Mouse (Mus musculus): Measurements from ENCODE around the gene Erich2.

DNA sequence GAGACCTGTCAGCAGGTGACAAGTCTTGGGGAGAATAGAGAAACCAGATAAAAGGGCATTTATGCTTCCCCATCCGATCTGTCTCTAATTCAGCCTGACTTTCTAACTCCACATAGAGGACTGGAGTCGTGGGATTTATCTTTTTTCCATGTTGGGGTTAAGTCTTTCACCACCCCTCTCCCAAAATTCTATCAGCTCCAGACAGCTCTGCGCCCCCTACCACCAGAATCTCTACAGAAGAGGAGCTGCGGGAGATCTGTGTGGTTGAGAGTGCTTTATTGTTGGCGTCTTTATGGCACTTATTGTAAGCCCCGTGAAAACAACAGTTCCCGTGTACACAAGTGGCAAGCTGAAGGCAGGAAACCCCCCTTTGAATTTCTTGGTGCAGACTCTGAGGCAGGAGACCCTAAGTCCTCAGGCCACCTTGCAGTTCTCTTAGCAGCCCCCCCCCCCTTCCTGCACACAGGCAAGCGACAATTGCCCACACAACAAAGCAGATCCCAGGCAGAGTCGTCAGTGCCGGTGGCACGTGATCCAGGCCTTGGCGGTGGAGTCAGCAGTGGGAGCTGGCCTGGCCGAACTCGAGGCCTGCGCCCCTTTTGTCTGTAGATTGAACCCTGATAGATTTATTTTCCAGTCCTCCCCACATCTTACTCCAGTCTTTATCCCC is 56.2 kb downstream of the Erich2 start:
- no peak for TF ChIP-seq CTCF (IDR thresholded peaks at IDR 0.05; ENCODE audit: borderline replicate concordance, control insufficient read depth, extremely low read depth, insufficient read depth, low read length, poor library complexity)
- TF ChIP-seq POLR2A (IDR thresholded peaks at IDR 0.05; ENCODE audit: control insufficient read depth, extremely low read depth, insufficient read depth, low read length, poor library complexity), result no peak

Data from thymus, adult 2 months (tissue).